Mouse (Mus musculus) liver, embryonic 11.5 days (tissue): ENCODE data around the gene Tmem86b. TPM values are rescaled to one million over a fixed set of nuclear protein-coding genes. Genes with fewer than 3 reads are reported as not detected.
A peak's percentile ranks its signal among the peaks of the same experiment; 100 is the strongest.

Experiments used
- ATAC-seq: fragments of 200-750 bp; cut with Nextera tagmentation; replicated peaks from 2 replicates; pipeline ENCODE4 v1.8.0; 2017; ENCODE audit warnings: moderate number of reproducible peaks, mild to moderate bottlenecking, moderate TSS enrichment, moderate library complexity; ENCODE audit not compliant: low FRiP score
- DNase-seq: peaks from one replicate; pipeline ENCODE4 v3.0.0-alpha.2; 2017; ENCODE audit warnings: low spot score
- H3K27ac ChIP-seq: fragments of 300-500 bp; sonication (generic); 2 replicates; pipeline ENCODE4 v1.5.1; 2014; ENCODE audit warnings: mild to moderate bottlenecking, low read depth, low read length, control low read depth
- H3K27me3 ChIP-seq: fragments of 300-500 bp; sonication (generic); replicated peaks from 2 replicates; pipeline ENCODE4 v1.6.1; 2014; ENCODE audit warnings: low read length, mixed read lengths; ENCODE audit not compliant: control insufficient read depth, insufficient read depth
- H3K36me3 ChIP-seq: fragments of 300-500 bp; sonication (generic); 2 replicates; pipeline ENCODE4 v1.6.1; 2014; ENCODE audit warnings: mild to moderate bottlenecking, low read length, moderate library complexity, mixed read lengths; ENCODE audit not compliant: control insufficient read depth, insufficient read depth
- H3K4me1 ChIP-seq: fragments of 300-500 bp; sonication (generic); replicated peaks from 2 replicates; pipeline ENCODE4 v1.6.1; 2014; ENCODE audit warnings: low read length, mixed read lengths; ENCODE audit not compliant: control insufficient read depth, insufficient read depth
- H3K4me2 ChIP-seq: fragments of 300-500 bp; sonication (generic); 2 replicates; pipeline ENCODE4 v1.6.1; 2014; ENCODE audit warnings: mild to moderate bottlenecking, control low read depth, moderate library complexity
- H3K4me3 ChIP-seq: fragments of 300-500 bp; sonication (generic); 2 replicates; pipeline ENCODE4 v1.5.1; 2014; ENCODE audit warnings: low read depth, low read length, control low read depth
- H3K9ac ChIP-seq: fragments of 300-500 bp; sonication (generic); 2 replicates; pipeline ENCODE4 v1.6.1; 2014; ENCODE audit warnings: low read depth, low read length, control low read depth
- H3K9me3 ChIP-seq: fragments of 300-500 bp; sonication (generic); 2 replicates; pipeline ENCODE4 v1.6.1; 2016; ENCODE audit warnings: low read length, inconsistent platforms, mixed read lengths; ENCODE audit not compliant: control insufficient read depth
- WGBS: fragments of 180-500 bp; shearing (Covaris S2); extraction: QIAGEN DNeasy Blood & Tissue Kit; methylation state at CpG from one replicate; pipeline ENCODE4 v1.1.7; 2014; 5-methylcytosine and 5-hydroxymethylcytosine counted together
- polyA plus RNA-seq: library from polyadenylated mRNA; unstranded; fragments of >200 nt; fragmentation: Nextera tagmentation; extraction: Ambion mirVana; gene quantifications from 2 replicates; pipeline ENCODE4 v1.2.1, GENCODE M21; 2014

Tmem86b gene
- polyA plus RNA-seq, 1 experiment from 2014 or later, result 18.0 TPM

- Histone ChIP-seq H3K36me3 (peaks cover 31% of the 10 kb centered on the region), H3K4me3 (no peak overlapping the region), H3K27ac (no peak overlapping the region), H3K9ac (no peak overlapping the region), H3K27me3 (no peaks in the 10 kb centered on the region), H3K4me2 (no peak overlapping the region), H3K4me1 (no peaks in the 10 kb centered on the region), H3K9me3 (no peaks in the 10 kb centered on the region)
- ATAC-seq (no peak), DNase-seq (no peak)
- WGBS, result 77% methylated on average over 8 of the region's 8 CpGs
Observed at GRCm38 (mm10) chr7:4663179-4663578, 32.0 kb upstream of the Tmem86b start.

GRCm38 (mm10) chr7:4659911-4660443 is 28.8 kb upstream of the Tmem86b start:
- peak overlapping the region; percentile 91 for H3K4me3 ChIP-seq

GRCm38 (mm10) chr7:4658912-4659551 is 27.8 kb upstream of the Tmem86b start, which contains the start of gene Ppp6r1:
Gene Ppp6r1 (minus strand): TSS chr7:4659019.
- DNase-seq, result peak; percentile 89
- Histone ChIP-seq H3K4me2 (peak within 1 kb of the TSS; percentile 89), H3K4me1 (peaks cover 31% of the 10 kb centered on the region), H3K36me3 (peaks cover 7% of the 10 kb centered on the region; the same call in 1 of the 2 replicates), H3K27me3 (no peaks in the 10 kb centered on the region), H3K27ac (peak within 1 kb of the TSS; percentile 94), H3K9ac (peak within 1 kb of the TSS; percentile 98), H3K9me3 (no peaks in the 10 kb centered on the region), H3K4me3 (peak within 1 kb of the TSS; percentile 91)
- WGBS, result under 1% methylated on average over 54 of the region's 54 CpGs
- ATAC-seq, result peak; percentile 97

More at GRCm38 (mm10) chr7:4659911-4660443, 28.8 kb upstream of the Tmem86b start:
- Histone ChIP-seq H3K27ac (peak overlapping the region; percentile 94), H3K4me1 (peaks cover 21% of the 10 kb centered on the region), H3K9ac (peak overlapping the region; percentile 98; the same call in 1 of the 2 replicates), H3K4me2 (peak overlapping the region; percentile 89), H3K36me3 (peaks cover 16% of the 10 kb centered on the region), H3K9me3 (no peaks in the 10 kb centered on the region), H3K27me3 (no peaks in the 10 kb centered on the region)
- no peak for ATAC-seq
- no peak for DNase-seq
- 73% methylated on average over 3 of the region's 3 CpGs for WGBS

- under 1% methylated on average over 73 of the region's 78 CpGs for WGBS
- H3K4me1 ChIP-seq, result peaks cover 37% of the 10 kb centered on the region
- H3K4me3 ChIP-seq, result peak overlapping the region; percentile 91
- peak overlapping the region; percentile 89 for H3K4me2 ChIP-seq
- H3K9me3 ChIP-seq, result no peaks in the 10 kb centered on the region
- H3K9ac ChIP-seq, result peak overlapping the region; percentile 98
- peaks cover 8% of the 10 kb centered on the region; the same call in 1 of the 2 replicates for H3K36me3 ChIP-seq
- no peaks in the 10 kb centered on the region for H3K27me3 ChIP-seq
- DNase-seq (no peak), ATAC-seq (peak; percentile 51)
- peak overlapping the region; percentile 94 for H3K27ac ChIP-seq
Observed at GRCm38 (mm10) chr7:4658128-4658907, 27.1 kb upstream of the Tmem86b start.

GRCm38 (mm10) chr7:4657521-4658127 is 26.4 kb upstream of the Tmem86b start:
- peak overlapping the region; percentile 98 for H3K9ac ChIP-seq
- no peaks in the 10 kb centered on the region for H3K9me3 ChIP-seq
- H3K4me3 ChIP-seq, result peak overlapping the region; percentile 91
- no peak for DNase-seq
- ATAC-seq, result no peak
- peaks cover 40% of the 10 kb centered on the region for H3K4me1 ChIP-seq
- peak overlapping the region; percentile 94 for H3K27ac ChIP-seq
- H3K4me2 ChIP-seq, result peak overlapping the region; percentile 89
- no peaks in the 10 kb centered on the region for H3K27me3 ChIP-seq
- H3K36me3 ChIP-seq, result 0 out of 2 replicates have a peak, but pooled peaks cover 6% of the 10 kb centered on the region
- 38% methylated on average over 9 of the region's 9 CpGs for WGBS

GRCm38 (mm10) chr7:4656818-4657217 is 25.6 kb upstream of the Tmem86b start:
- Histone ChIP-seq H3K4me3 (peak overlapping the region; percentile 91), H3K36me3 (0 out of 2 replicates have a peak, but pooled peaks cover 4% of the 10 kb centered on the region), H3K27ac (no peak overlapping the region), H3K27me3 (no peaks in the 10 kb centered on the region), H3K9ac (peak overlapping the region; percentile 98; the same call in 1 of the 2 replicates), H3K9me3 (no peaks in the 10 kb centered on the region), H3K4me2 (peak overlapping the region; percentile 89), H3K4me1 (peaks cover 45% of the 10 kb centered on the region)
- DNase-seq (no peak), ATAC-seq (no peak)
- 53% methylated on average over 1 of the region's 1 CpGs for WGBS

- no peak overlapping the region for H3K4me3 ChIP-seq
- H3K4me2 ChIP-seq, result peak overlapping the region; percentile 89
- H3K36me3 ChIP-seq, result peaks cover 11% of the 10 kb centered on the region
- no peak overlapping the region for H3K9ac ChIP-seq
- ATAC-seq, result no peak
- H3K4me1 ChIP-seq, result peaks cover 45% of the 10 kb centered on the region
- H3K9me3 ChIP-seq, result no peaks in the 10 kb centered on the region
- no peak for DNase-seq
- no peak overlapping the region for H3K27ac ChIP-seq
- 83% methylated on average over 1 of the region's 1 CpGs for WGBS
- H3K27me3 ChIP-seq, result no peaks in the 10 kb centered on the region
Observed at GRCm38 (mm10) chr7:4655916-4656315, 24.7 kb upstream of the Tmem86b start.

GRCm38 (mm10) chr7:4655393-4655792 is 24.2 kb upstream of the Tmem86b start:
- peaks cover 45% of the 10 kb centered on the region for H3K4me1 ChIP-seq
- ATAC-seq, result no peak
- no peak overlapping the region for H3K4me2 ChIP-seq
- no peak for DNase-seq
- H3K27me3 ChIP-seq, result no peaks in the 10 kb centered on the region
- WGBS, result 78% methylated on average over 4 of the region's 4 CpGs
- no peak overlapping the region for H3K4me3 ChIP-seq
- no peak overlapping the region for H3K27ac ChIP-seq
- H3K36me3 ChIP-seq, result peaks cover 11% of the 10 kb centered on the region
- no peak overlapping the region for H3K9ac ChIP-seq
- no peaks in the 10 kb centered on the region for H3K9me3 ChIP-seq
